Mouse (Mus musculus) neural tube, embryonic 11.5 days (tissue): Measurements from ENCODE around the gene Ccdc8. TPM values are rescaled to one million over a fixed set of nuclear protein-coding genes. Genes with fewer than 3 reads are reported as not detected.

Source experiments
- ATAC-seq: fragments of 200-750 bp; cut with Nextera tagmentation; 2 replicates; pipeline ENCODE4 v1.8.0; 2017; ENCODE audit warnings: moderate number of reproducible peaks, mild to moderate bottlenecking, moderate TSS enrichment, moderate library complexity; ENCODE audit not compliant: insufficient read depth, low FRiP score, low TSS enrichment
- DNase-seq: peaks from one replicate; pipeline ENCODE4 v3.0.0-alpha.2; 2015; ENCODE audit warnings: low spot score
- H3K27ac ChIP-seq: fragments of 300-500 bp; sonication (generic); 2 replicates; pipeline ENCODE4 v1.5.1; 2014; ENCODE audit warnings: low read depth, mild to moderate bottlenecking, low read length
- H3K27me3 ChIP-seq: fragments of 300-500 bp; sonication (generic); 2 replicates; pipeline ENCODE4 v1.6.1; 2014; ENCODE audit warnings: mild to moderate bottlenecking, low read length, mixed read lengths; ENCODE audit not compliant: control insufficient read depth, insufficient read depth
- H3K36me3 ChIP-seq: fragments of 300-500 bp; sonication (generic); 2 replicates; pipeline ENCODE4 v1.6.1; 2014; ENCODE audit warnings: mild to moderate bottlenecking, low read length, moderate library complexity, mixed read lengths; ENCODE audit not compliant: control insufficient read depth, insufficient read depth
- H3K4me1 ChIP-seq: fragments of 300-500 bp; sonication (generic); 2 replicates; pipeline ENCODE4 v1.6.1; 2014; ENCODE audit warnings: low read length, mixed read lengths; ENCODE audit not compliant: control insufficient read depth, insufficient read depth
- H3K4me2 ChIP-seq: fragments of 300-500 bp; sonication (generic); 2 replicates; pipeline ENCODE4 v1.6.1; 2014; ENCODE audit warnings: low read depth, mild to moderate bottlenecking, moderate library complexity
- H3K4me3 ChIP-seq: fragments of 300-500 bp; sonication (generic); 2 replicates; pipeline ENCODE4 v1.5.1; 2014; ENCODE audit warnings: low read depth, low read length
- H3K9ac ChIP-seq: fragments of 300-500 bp; sonication (generic); 2 replicates; pipeline ENCODE4 v1.6.1; 2014; ENCODE audit warnings: mild to moderate bottlenecking, low read length
- H3K9me3 ChIP-seq: fragments of 300-500 bp; sonication (generic); 2 replicates; pipeline ENCODE4 v1.6.1; 2016; ENCODE audit warnings: low read length; ENCODE audit not compliant: control insufficient read depth
- WGBS: fragments of 180-500 bp; shearing (Covaris S2); extraction: QIAGEN DNeasy Blood & Tissue Kit; methylation state at CpG from one replicate; pipeline ENCODE4 v1.1.7; 2014; 5-methylcytosine and 5-hydroxymethylcytosine counted together
- polyA plus RNA-seq: library from polyadenylated mRNA; unstranded; fragments of >200 nt; fragmentation: Nextera tagmentation; extraction: Ambion mirVana; gene quantifications from 2 replicates; pipeline ENCODE4 v1.2.1, GENCODE M21; 2014

The Ccdc8 gene
- polyA plus RNA-seq, 1 experiment from 2014 or later = 16.9 TPM

DNA sequence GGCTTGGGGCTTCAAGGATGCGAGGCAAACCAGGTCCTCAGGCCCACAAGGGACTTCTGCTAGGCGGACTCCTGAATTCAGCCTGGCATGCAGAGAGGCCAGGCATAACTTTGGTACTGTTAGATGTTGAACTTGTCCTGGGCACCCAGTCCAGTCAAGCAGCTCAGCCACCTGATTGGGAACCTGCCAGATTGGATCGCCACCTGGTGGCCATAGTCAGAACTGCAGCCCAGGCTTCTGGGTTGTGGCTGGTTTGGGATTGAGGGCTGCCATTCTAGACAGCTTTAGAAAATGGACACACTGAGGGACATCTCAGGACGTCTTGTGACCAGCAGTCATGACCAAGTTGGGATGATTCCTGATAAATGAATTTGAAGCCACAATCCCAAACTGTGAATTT lies 7.1 kb downstream of the Ccdc8 start:
- WGBS = 20% methylated on average over 4 of the region's 4 CpGs
- Histone ChIP-seq H3K36me3 (peaks cover 5% of the 10 kb centered on the region), H3K27me3 (no peaks in the 10 kb centered on the region), H3K9ac (no peak overlapping the region), H3K4me1 (peaks cover 10% of the 10 kb centered on the region; the same call in 1 of the 2 replicates), H3K4me3 (no peak overlapping the region), H3K9me3 (no peaks in the 10 kb centered on the region), H3K27ac (no peak overlapping the region), H3K4me2 (no peak overlapping the region)
- ATAC-seq (no peak), DNase-seq (peak; percentile 86)

DNA sequence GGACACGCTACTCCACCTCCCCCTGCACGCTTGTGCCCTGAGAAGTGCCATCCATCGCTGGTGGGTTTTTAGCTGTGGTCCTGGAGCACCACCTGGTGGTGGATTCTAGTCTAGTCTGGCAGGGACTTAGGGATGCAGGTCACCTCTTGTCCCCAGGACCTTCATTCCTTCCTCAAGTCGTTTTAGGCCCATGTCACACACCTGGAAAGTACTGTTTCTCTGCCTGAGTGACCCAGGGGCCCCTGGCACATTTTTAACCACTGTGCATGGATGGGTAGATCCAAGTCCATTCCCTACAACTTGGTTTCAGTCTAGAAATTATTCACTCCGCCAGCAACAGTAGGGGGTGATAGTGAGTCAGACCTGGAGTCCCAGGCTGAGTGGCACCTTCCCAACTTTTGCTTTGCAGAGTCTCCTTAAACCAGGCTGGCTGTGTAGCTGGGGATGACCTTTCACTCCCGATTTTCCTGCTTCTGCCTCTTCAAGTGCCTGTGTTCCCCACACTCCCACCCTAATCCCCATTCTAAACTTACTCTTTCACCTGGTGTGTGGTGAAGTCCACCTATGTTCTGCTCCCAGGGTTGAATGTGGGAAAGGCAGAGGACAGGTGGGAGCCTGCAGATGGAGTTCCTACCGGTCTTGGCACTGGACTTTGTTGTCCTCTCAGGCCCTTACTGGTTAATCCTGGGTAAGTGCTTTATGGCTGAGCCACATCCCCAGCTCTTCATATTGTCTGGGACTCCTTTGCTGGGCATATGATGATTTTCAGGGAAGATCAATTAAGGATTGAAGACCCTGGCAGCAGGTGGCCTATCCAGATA lies 10.1 kb downstream of the Ccdc8 start:
- no peak overlapping the region for H3K4me2 ChIP-seq
- H3K4me3 ChIP-seq = no peak overlapping the region
- DNase-seq = peak; percentile 86
- no peak overlapping the region for H3K27ac ChIP-seq
- H3K9me3 ChIP-seq = no peaks in the 10 kb centered on the region
- no peaks in the 10 kb centered on the region for H3K27me3 ChIP-seq
- peak; percentile 42 for ATAC-seq
- no peaks in the 10 kb centered on the region for H3K4me1 ChIP-seq
- peaks cover 13% of the 10 kb centered on the region for H3K36me3 ChIP-seq
- no peak overlapping the region for H3K9ac ChIP-seq
- 10% methylated on average over 7 of the region's 7 CpGs for WGBS

DNA sequence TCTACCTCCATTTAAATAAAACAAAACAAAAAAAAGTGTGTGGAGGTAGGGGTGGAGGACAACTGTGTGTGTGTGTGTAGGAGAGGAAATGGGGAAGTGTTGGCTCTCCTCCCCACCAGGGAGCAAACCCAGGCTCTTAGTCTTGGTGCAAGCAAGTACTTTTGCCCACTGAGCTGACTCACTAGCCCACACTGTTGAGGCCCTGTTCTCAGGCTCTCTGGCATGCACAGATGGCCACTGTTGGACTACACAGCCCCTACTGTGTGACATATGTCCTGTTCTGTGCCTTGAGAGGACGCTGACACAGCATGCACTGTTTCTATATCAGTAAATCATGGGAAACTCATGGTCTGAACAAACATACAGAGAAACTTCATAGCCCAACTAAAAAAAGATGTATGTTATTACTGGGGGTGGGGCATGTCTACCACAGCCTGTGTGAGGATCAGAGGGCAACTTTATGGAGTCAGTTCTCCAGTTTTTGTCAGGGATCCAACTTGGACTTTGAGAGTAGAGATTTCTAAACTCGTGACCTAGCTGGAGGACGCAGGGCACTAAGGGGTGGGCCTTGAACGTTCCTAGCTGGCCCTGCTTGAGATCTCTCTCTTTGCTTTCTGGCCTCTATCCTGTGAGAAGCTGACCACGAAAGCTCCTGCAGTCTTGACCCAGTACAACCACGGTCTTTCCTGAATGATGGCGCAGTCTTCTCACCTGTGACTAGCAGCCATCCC lies 10.9 kb downstream of the Ccdc8 start:
- H3K36me3 ChIP-seq = peaks cover 13% of the 10 kb centered on the region
- H3K4me2 ChIP-seq = no peak overlapping the region
- no peak overlapping the region for H3K27ac ChIP-seq
- H3K27me3 ChIP-seq = no peaks in the 10 kb centered on the region
- H3K4me1 ChIP-seq = no peaks in the 10 kb centered on the region
- no peak overlapping the region for H3K4me3 ChIP-seq
- DNase-seq (no peak), ATAC-seq (no peak)
- 72% methylated on average over 7 of the region's 7 CpGs for WGBS
- H3K9ac ChIP-seq = no peak overlapping the region
- no peaks in the 10 kb centered on the region for H3K9me3 ChIP-seq

DNA sequence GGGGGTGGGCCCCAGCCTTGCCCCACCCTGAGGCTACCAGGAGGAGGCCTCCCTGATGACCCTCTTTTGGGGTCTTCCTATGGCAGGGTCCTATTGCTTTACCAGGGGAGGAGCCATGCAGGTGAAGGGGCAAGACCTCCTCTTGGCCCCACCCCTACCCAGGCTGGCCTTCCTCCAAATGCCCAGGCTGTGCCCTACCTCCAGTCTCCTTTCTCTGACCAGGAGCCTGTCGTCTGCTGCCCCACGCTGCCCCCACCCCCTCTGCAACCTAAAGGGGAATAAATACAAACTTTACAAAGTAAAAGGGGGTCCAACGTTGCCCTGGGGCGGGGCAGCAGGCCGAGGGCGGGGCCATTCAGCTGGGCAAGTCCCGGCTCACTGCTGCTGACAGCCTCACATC lies 12.2 kb downstream of the Ccdc8 start:
- H3K36me3 ChIP-seq = peaks cover 20% of the 10 kb centered on the region
- WGBS = 86% methylated on average over 7 of the region's 7 CpGs

DNA sequence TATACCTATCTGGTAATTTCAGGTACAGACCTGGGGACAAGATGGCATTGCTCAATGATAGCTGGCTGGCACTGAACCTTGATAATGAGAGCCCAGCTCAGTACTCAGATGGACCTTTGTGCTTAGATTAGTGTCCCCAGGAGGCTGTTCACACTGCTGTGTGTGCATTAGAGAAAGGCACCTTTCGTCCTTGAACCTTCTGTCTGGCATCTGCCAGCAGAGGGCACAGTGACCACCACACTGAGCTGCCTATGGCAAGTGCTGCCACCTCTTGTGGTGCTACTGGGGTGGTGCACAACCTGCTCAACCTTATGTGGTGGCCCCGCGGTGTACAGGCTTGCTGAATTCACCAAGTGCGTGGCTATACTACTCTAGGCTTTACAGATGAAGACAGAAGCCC lies 14.8 kb downstream of the Ccdc8 start:
- Histone ChIP-seq H3K9me3 (no peaks in the 10 kb centered on the region), H3K27ac (no peak overlapping the region), H3K36me3 (peaks cover 31% of the 10 kb centered on the region), H3K4me1 (no peaks in the 10 kb centered on the region), H3K9ac (no peak overlapping the region), H3K4me2 (no peak overlapping the region), H3K4me3 (no peak overlapping the region), H3K27me3 (no peaks in the 10 kb centered on the region)
- WGBS = 84% methylated on average over 4 of the region's 4 CpGs
- no peak for ATAC-seq
- DNase-seq = no peak

More for the DNA sequence above, 12.2 kb downstream of the Ccdc8 start:
- Histone ChIP-seq H3K27ac (no peak overlapping the region), H3K9ac (no peak overlapping the region), H3K4me2 (no peak overlapping the region), H3K27me3 (no peaks in the 10 kb centered on the region), H3K9me3 (no peaks in the 10 kb centered on the region), H3K4me1 (no peaks in the 10 kb centered on the region), H3K4me3 (no peak overlapping the region)
- DNase-seq (no peak), ATAC-seq (no peak)

DNA sequence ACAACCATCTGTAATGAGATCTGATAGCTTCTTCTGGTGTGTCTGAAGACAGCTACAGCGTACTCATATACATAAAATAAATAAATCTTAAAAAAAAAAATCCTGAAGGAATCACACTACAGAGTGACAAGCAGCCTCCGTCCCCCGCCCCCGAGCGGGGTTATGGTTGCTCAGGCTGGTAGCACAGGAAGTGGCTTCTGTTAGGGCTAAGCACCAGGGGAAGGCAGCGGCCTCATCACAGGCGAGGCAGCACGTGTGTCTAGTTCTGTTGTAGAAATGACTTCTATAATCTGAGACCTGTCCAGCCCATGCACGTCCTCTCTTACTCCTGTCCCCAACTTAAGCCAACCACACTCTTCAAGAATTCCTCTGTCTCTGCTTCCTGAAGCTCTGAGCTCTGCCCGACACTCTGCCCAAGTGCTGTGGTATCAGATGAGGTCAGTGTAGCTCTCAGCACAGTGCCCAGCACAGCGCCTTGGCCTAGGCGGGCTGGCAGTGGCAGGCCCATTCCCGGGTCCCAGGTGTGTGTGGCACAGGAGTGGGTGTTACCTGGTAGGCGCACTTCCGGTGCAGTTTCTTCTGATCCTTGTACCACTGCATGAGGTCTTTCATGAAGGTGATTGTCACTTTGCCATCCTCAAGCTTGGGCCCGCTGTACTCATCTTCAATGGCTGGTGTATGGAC lies 17.0 kb downstream of the Ccdc8 start:
- Histone ChIP-seq H3K9ac (no peak overlapping the region), H3K27me3 (no peaks in the 10 kb centered on the region), H3K9me3 (no peaks in the 10 kb centered on the region), H3K4me2 (no peak overlapping the region), H3K4me1 (no peaks in the 10 kb centered on the region), H3K4me3 (no peak overlapping the region), H3K27ac (no peak overlapping the region), H3K36me3 (peaks cover 33% of the 10 kb centered on the region)
- DNase-seq = no peak
- no peak for ATAC-seq
- WGBS = 92% methylated on average over 16 of the region's 16 CpGs

DNA sequence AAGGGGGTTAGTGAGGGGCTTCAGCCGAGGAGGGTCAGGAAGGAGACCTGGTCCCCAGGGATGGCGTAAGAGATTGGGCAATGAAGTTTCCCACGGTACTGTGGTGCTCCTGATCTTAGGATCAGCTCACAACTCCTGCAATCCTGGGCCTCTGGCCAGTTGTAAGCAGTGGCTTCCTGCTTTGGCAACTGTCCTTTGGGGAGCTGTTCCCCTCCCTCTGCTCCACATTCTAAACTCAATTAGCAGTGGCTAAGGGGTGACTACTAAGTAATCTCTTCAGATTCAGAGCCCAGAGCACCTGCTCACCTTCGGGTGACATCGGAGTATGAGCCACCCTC lies 17.5 kb downstream of the Ccdc8 start:
- no peak for ATAC-seq
- Histone ChIP-seq H3K36me3 (peaks cover 33% of the 10 kb centered on the region), H3K4me2 (no peak overlapping the region), H3K4me1 (no peaks in the 10 kb centered on the region), H3K9ac (no peak overlapping the region), H3K4me3 (no peak overlapping the region), H3K27ac (no peak overlapping the region), H3K9me3 (no peaks in the 10 kb centered on the region), H3K27me3 (no peaks in the 10 kb centered on the region)
- 95% methylated on average over 5 of the region's 5 CpGs for WGBS
- DNase-seq = no peak

DNA sequence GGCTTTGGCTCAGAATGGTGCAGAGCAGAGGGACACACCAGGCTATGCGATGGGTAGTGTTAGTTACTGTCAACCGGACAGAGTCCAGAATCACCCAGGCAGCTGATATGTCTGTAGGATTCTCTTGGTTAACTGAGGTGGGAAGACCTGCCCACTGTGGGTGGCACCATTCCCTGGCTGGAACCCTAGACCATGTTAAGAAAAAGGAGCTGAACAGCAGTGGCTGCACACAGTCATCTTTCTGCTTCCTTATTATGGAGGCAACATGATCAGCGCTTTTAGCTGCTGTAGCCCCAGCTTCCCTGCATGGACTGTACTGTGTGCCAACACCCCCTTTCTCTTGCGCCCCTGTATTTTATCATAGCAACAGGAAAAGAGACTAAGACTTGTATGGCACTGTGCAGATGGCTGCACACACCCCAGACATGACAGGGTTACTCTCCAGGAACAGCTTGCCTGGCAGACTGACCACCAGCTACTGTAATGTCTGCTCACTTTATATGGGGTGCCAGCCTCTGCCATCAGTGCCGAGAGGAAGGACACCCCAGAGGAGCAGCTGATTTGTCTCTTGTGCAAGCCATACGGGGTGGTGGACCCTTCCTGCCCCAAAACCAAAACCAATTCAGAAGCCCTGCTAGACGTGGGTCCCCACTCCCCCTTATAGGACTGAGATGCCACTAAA lies 19.5 kb downstream of the Ccdc8 start:
- peaks cover 38% of the 10 kb centered on the region for H3K36me3 ChIP-seq
- no peak for DNase-seq
- 94% methylated on average over 7 of the region's 7 CpGs for WGBS

More for the DNA sequence above, 19.5 kb downstream of the Ccdc8 start:
- ATAC-seq = no peak
- H3K4me1 ChIP-seq = no peaks in the 10 kb centered on the region
- no peak overlapping the region for H3K27ac ChIP-seq
- no peak overlapping the region for H3K4me2 ChIP-seq
- no peak overlapping the region for H3K4me3 ChIP-seq
- H3K9ac ChIP-seq = no peak overlapping the region
- H3K27me3 ChIP-seq = no peaks in the 10 kb centered on the region
- no peaks in the 10 kb centered on the region for H3K9me3 ChIP-seq
